Mouse (Mus musculus) olfactory bulb, adult 2 months (tissue): ENCODE data around the gene Cenpn.

Source experiments
- CTCF ChIP-seq: fragments of 200-500 bp; IDR thresholded peaks from 2 replicates; pipeline ENCODE4 v1.5.1; 2012; ENCODE audit warnings: low read depth, mild to moderate bottlenecking, low read length, moderate library complexity; ENCODE audit not compliant: insufficient read depth
- POLR2A ChIP-seq: fragments of 200-500 bp; IDR thresholded peaks from 2 replicates; pipeline ENCODE4 v1.6.1; 2012; ENCODE audit warnings: mild to moderate bottlenecking, low read depth, low read length, moderate library complexity; ENCODE audit not compliant: insufficient read depth

DNA sequence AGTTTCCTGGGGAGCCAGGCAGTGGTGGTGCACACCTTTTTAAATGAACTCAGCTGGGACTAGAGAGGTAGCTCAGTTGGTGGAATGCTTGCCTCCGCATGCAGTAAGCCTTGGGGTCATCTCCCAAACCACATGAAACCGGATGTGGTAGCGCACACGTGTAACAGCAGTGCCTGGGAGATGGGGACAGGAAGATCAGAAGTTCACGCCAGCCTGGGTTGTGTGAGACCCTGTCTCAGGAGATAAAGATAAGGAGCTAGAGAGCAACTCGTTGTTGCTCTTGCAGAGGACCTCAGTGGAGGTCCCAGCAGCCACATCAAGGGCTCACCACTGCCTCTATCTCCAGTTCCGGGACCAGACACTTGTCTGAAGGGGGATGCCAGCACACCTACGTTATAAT is 2.0 kb downstream of the Cenpn start:
- TF ChIP-seq CTCF (no peak), POLR2A (no peak)
